Mouse (Mus musculus): ENCODE results near the gene Cep68.

The Cep68 gene

DNA sequence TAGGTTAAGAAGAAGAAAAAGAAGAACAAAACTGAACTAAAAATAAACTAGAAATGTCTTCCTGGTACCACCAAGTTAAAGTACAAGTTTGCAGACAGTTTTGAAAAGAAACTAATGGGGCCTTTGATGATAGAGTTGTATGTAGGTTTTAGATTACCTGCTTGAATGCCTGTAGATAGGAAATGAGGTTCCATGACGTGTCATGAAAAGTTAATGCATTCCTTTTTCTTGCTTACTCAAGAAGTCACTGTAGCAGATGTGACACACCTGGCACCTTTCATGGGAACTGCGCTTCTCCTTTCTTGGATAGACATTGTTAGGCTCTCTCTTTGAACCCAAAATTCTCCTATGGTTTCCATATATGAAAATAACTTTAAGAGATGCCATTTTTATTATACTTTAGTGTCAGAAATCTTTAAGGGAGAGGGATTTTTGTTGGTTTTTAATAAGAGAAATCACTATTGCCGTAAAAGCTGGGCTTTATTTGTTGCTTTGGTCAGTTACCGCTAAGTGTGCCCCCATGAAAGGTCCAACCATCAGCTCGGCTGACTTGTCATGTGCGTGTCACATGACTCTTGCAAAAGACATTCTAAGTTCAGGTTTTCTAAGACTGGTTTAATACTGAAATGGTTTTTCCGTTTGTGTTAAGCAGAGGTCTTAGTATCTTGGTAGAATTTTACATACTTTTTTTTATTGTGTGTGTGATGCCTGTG is 46.8 kb downstream of the Cep68 start:
- no peak for DNase-seq

DNA sequence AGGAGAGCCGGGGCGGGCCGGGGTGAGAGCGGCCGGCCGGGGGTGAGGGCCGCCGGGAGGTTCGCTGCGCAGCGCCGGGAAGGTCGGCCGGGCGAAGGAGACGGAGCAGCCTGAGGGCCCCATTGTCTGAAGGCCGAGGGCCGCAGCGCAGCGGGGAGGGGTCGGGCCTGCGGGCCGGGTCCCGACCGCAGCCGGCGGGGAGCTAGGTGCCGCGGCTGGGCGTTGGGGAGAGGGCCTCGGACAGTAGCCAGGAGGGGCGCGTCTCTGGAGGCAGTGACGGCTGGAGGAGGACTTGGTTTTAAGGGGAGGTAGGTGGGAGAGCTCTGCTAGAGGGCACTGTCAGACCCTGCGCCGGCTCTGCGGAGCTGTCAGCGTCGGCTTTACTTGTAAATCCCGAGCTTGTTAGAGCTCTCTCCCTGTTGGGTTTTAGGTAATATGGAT is 47.5 kb downstream of the Cep68 start:
- DNase-seq: peak; percentile 55

DNA sequence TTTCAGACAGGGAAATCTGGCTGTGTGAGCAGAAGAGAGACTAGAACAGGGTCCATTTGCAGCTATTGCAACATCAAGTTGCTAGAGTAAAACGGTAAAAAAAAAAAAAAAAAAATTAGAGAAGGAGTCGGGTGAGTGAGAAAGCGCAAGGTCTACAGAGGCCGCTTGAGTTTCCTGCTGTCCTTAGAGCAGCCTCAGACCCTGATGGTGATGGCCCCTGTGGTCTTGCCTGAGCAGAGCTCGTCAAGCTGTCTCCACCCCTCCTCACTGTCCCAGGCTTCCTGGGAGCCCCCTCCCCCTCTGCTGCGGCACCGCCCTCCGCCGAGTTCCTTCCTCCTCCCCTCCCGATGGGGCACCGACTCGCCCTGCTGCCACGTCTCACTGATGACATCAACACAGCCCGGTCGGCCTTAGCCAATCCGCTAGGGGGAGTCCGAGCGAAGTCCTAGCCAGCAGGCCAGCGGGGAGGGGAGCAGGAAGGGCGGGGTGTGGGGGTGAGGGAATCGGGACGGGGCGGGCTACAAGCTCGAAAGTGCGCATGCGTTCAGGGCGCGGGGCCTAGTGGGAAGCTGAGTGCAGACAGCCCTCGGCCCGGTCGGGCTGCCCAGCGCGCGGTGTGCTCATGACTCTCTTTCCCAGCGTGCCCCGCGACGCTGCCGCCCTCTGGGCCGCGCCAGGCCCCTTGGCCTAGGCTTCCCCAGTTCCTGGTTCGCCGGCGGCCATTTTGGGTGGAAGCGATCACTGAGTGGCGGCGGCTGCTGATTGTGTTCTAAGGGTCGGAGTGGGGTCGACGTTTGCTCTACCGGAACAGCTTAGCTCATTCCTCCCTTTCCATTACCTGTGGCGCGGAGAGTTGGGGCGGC is 48.3 kb downstream of the Cep68 start, which contains the start of gene Rab1a:
Rab1a (plus strand) TSS at position 720 of the 863 bp plus-strand sequence.
- peak; percentile 100 for DNase-seq

DNA sequence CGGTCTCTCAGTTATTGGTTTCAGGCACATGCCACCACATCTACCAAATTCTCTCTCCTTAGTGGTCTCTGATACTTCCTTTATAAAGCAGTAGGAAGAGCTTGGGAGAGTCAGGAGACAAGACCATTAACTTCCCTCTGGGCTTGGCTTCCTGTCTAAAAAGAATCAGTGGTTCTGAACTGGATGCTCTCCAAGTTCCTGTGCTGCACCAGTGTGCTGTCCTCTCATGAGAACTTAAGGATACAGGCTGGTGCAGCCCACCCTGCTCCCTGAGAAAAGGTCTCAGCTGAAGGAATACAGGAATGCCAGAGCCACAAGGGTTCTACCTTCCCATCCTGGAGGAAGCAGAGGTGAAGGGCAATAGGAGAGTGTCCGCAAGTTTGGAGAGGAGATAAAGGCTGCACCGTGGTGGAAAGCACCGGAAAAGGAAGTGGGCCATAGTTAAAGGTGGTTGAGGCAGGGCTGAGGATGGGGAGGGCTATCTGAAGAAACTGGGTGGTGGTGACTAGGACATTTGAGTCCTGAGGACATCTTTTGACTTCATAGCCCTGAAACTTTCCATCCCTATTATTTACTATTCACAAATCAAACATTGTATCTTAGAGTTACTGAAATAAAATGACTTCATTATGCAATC is 56.0 kb downstream of the Cep68 start:
- DNase-seq: no peak

DNA sequence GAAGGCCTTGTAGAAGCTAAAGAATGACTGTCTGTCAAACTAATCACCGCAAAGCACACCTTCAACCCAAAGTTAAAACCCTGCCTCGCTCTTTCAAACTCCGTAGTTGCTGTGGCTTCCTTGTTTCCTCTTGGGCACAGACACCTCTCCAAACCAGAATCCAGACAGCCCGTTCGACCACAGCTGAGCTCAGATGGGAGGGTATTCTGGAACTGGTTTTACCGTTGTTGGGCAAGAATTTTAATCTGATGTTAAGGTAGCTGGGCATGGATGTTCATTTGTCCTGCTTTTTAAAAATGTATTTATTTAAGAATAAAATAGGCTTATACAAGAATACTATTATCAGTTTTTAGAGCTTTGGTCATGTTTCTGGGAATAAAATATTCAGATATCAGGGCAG is 62.0 kb downstream of the Cep68 start:
- DNase-seq: no peak
